Mouse (Mus musculus) olfactory bulb, adult 2 months (tissue): ENCODE measurements around the gene Angptl2. TPM values are rescaled to one million over a fixed set of nuclear protein-coding genes. Genes with fewer than 3 reads are reported as not detected.

Experiments
- H3K27ac ChIP-seq: fragments of 200-500 bp; 2 replicates; pipeline ENCODE4 v1.5.1; 2012; ENCODE audit warnings: low read depth, low read length; ENCODE audit not compliant: insufficient read depth
- H3K4me1 ChIP-seq: fragments of 200-500 bp; 2 replicates; pipeline ENCODE4 v1.6.1; 2012; ENCODE audit warnings: low read length; ENCODE audit not compliant: control insufficient read depth, insufficient read depth
- H3K4me3 ChIP-seq: fragments of 200-500 bp; 2 replicates; pipeline ENCODE4 v1.5.1; 2012; ENCODE audit warnings: mild to moderate bottlenecking, low read depth, low read length, moderate library complexity; ENCODE audit not compliant: insufficient read depth
- CTCF ChIP-seq: fragments of 200-500 bp; IDR thresholded peaks from 2 replicates; pipeline ENCODE4 v1.5.1; 2012; ENCODE audit warnings: low read depth, mild to moderate bottlenecking, low read length, moderate library complexity; ENCODE audit not compliant: insufficient read depth
- POLR2A ChIP-seq: fragments of 200-500 bp; IDR thresholded peaks from 2 replicates; pipeline ENCODE4 v1.6.1; 2012; ENCODE audit warnings: mild to moderate bottlenecking, low read depth, low read length, moderate library complexity; ENCODE audit not compliant: insufficient read depth
- WGBS: fragments of 180-500 bp; shearing (Covaris S2); methylation state at CpG from one replicate; pipeline ENCODE4 v1.1.7; 2018; 5-methylcytosine and 5-hydroxymethylcytosine counted together
- polyA plus RNA-seq: library from polyadenylated mRNA; stranded (reverse); fragments of >200 nt; gene quantifications from 2 replicates; pipeline ENCODE4 v1.2.4, GENCODE M21; 2012; ENCODE audit warnings: low replicate concordance; ENCODE audit not compliant: missing spikeins, insufficient read depth, insufficient read length

The Angptl2 gene
- not detected in 2 replicates for polyA plus RNA-seq

DNA sequence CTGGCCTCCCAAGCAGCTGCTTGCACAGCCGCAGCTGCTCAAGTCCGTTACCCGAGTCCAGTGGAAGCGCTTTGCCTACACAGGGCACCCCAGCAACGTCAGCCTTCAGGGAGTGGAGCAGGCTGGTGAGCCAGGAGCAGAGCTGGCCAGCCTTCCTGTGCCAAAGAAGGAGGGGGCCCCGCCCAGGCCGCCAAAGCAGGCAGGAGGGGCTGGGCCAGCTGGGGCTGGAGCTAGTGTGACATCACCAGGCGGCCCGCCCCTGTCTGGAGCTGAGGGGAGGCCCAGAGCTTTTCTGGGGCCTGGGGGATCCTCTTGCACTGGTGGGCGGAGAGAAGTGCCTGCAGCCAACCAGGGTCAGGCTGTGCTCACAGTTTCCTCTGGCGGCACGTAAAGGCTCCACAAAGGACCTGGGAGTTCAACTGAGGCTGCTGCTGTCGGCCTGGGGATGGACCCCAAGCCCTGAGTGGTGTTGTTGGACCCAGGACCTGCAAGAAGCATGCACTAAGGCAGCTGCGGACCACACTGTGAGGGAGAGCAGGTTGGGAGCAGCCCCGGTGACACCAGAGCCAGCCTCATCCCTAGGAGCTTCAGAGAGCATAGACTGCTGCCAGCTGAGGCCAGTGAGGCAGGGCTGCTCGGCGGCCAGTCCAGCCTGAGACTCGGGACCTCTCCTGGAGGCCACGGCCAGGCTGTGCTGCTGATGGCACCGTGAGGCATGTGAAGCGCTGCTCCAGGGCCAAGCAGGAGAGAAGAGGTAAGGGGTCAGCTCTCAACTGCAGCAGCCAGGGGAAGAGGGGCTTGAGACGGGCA lies at the start of gene Angptl2:
Angptl2 (plus strand) TSS at position 370 of the 810 bp plus-strand sequence.
- WGBS, result 11% methylated on average over 22 of the region's 22 CpGs
- peak within 1 kb of the TSS; percentile 35 for H3K4me3 ChIP-seq
- H3K27ac ChIP-seq, result peak within 1 kb of the TSS; percentile 75
- peaks cover 54% of the 10 kb centered on the region for H3K4me1 ChIP-seq
- TF ChIP-seq POLR2A (no peak), CTCF (no peak)

DNA sequence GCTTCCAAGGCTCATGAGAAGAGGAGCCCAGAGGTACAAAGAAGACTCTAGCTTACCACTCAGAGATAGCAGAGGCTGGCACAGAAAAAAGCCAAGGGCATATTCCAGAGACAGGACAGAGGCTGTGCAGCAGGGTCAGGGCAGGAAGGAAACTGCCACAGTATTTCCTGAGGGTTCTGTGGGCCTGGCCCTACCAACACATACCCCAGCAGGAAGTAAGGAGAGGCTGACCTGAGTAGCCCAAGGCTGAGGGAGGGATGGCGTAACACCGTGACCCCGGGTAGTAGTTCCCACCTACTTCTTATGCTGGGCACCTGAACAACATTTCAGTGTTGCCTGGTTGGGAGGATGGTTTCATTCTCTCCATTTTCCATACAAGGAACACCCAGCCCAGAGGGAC lies 48.8 kb upstream of the Angptl2 start:
- no peak overlapping the region for H3K4me3 ChIP-seq
- WGBS, result 99% methylated on average over 3 of the region's 3 CpGs
- TF ChIP-seq CTCF (no peak), POLR2A (no peak)
- peaks cover 37% of the 10 kb centered on the region for H3K4me1 ChIP-seq
- no peak overlapping the region for H3K27ac ChIP-seq

DNA sequence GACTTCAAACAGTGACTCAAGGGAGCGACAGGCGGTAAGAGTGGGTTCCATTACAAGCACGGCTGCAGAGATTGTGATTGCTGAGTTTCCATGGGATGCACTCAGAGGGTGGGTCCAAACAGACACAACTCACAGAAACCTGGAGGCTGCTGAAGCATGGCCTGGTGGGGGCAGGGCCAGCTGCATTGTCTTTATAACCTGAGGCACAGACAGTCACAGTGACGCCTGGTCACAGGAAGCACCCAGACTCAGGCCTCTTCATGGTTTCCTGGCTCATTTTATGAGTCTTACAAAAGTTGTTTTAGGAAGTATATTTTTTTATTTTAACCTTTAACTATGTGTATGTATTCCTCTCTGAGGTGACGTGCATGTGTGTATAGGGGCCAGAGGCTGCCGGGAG lies 46.4 kb upstream of the Angptl2 start:
- 92% methylated on average over 6 of the region's 6 CpGs for WGBS
- no peak for TF ChIP-seq POLR2A
- no peak for TF ChIP-seq CTCF
- H3K27ac ChIP-seq, result no peak overlapping the region
- H3K4me1 ChIP-seq, result peaks cover 50% of the 10 kb centered on the region
- no peak overlapping the region for H3K4me3 ChIP-seq

DNA sequence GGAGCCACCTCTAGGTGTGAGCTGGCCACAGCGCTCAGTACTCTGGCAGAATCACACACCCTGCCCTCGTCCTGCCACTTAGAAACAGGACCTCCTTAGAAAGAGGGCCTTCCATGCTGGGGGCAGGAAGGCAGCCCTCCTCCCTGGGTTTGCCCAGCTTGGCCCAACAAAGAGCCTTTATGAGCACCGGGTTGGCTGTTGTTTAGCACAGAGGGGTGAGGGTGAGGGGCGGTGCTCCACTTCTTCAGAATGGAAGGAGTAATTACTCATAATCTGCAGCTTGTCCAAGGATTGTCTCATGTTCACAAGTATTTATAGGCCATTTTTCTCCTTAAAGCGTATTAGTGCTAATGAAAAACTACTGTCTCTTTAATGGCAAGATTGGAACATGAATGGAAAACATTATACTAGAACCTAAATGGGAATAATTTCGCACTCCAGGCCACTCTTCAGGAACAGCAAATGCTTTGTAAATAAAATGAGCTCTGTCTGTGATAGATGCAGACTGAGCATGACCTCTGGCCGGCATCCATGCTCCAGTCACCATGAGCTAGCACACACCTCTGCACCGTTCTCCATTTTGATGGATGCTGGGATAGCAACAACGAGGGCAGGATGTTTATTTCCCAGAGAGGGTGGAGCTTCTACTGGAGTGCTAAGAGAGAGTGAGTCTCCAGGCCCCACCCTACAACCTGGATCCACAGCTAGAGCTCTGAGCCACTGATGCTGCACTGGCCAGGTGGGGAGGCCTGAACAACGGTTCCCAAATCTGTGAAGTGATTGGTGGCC lies 44.9 kb upstream of the Angptl2 start:
- Histone ChIP-seq H3K4me1 (peaks cover 41% of the 10 kb centered on the region), H3K27ac (no peak overlapping the region; the same call in 1 of the 2 replicates), H3K4me3 (no peak overlapping the region)
- 35% methylated on average over 10 of the region's 10 CpGs for WGBS
- no peak for TF ChIP-seq POLR2A
- TF ChIP-seq CTCF, result no peak

GRCm38 (mm10) chr2:33173126-33173525 lies 42.7 kb upstream of the Angptl2 start:
- TF ChIP-seq POLR2A (no peak), CTCF (no peak)
- WGBS, result 42% methylated on average over 10 of the region's 10 CpGs

DNA sequence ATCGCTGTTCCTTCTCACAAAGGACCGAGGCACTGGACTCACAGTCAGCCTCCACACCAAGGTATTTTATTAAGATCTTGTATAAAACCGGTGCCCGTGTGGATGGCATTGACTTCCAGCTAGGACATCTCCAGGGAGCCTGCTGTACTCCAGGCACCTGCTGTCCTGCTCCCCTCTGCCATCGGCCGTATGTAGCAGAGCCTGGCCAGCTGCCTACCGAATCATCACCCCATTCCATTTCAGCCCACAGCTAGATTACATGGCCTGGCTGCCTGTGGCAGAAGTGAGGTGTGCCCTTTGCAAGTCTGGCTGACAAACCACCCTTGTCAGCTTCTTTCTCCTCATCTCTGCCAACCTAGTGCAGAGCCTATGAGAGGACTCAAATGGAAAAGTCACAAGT lies 42.2 kb upstream of the Angptl2 start:
- Histone ChIP-seq H3K27ac (no peak overlapping the region), H3K4me3 (no peak overlapping the region), H3K4me1 (peaks cover 60% of the 10 kb centered on the region)
- 80% methylated on average over 7 of the region's 7 CpGs for WGBS
- TF ChIP-seq CTCF, result no peak
- no peak for TF ChIP-seq POLR2A

More at GRCm38 (mm10) chr2:33173126-33173525, 42.7 kb upstream of the Angptl2 start:
- Histone ChIP-seq H3K4me3 (no peak overlapping the region), H3K27ac (no peak overlapping the region; the same call in 1 of the 2 replicates), H3K4me1 (peaks cover 55% of the 10 kb centered on the region)

DNA sequence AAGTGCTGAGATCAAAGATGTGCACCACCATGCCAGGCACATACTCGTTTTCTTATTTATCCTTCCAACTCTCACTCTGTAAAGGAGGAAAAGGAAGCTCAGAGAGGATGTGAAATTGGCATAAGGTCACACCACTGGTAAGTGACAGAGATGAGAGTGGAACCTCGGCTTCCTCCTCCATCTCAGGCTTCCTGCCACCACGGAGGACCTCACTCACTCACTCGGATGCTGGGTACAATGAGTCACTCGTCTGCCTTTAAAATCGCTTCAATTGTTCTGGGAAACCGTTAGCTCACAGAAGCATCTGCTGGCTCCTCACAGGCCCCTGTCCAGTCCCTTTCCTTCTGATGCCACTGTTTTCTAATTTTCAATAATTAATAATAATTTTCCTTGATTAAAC lies 39.4 kb upstream of the Angptl2 start:
- Histone ChIP-seq H3K4me3 (no peak overlapping the region), H3K27ac (peak overlapping the region; percentile 91), H3K4me1 (peaks cover 65% of the 10 kb centered on the region)
- TF ChIP-seq POLR2A (no peak), CTCF (no peak)
- 39% methylated on average over 7 of the region's 7 CpGs for WGBS

- peak overlapping the region; percentile 91 for H3K27ac ChIP-seq
- no peak overlapping the region for H3K4me3 ChIP-seq
- TF ChIP-seq POLR2A, result no peak
- TF ChIP-seq CTCF, result no peak
- peaks cover 61% of the 10 kb centered on the region for H3K4me1 ChIP-seq
- WGBS, result 33% methylated on average over 2 of the region's 2 CpGs
Observed at GRCm38 (mm10) chr2:33176921-33177320, 38.9 kb upstream of the Angptl2 start.
